Mouse (Mus musculus) brain, embryonic 14.5 days (tissue): ENCODE measurements around the gene Pgghg. TPM values are rescaled to one million over a fixed set of nuclear protein-coding genes. Genes with fewer than 3 reads are reported as not detected.
"Not testable (repeated sequence)": the region's sequence is repeated elsewhere in the genome, so short reads cannot be mapped to it uniquely, and the experiment has no call there.

Source experiments
- DNase-seq: peaks from one replicate; pipeline ENCODE4 v3.0.0-alpha.2; 2011; ENCODE audit warnings: low read depth
- CTCF ChIP-seq: fragments of 200-500 bp; IDR thresholded peaks from 2 replicates; pipeline ENCODE4 v1.5.1; 2012; ENCODE audit warnings: inconsistent platforms, mild to moderate bottlenecking, moderate library complexity, borderline replicate concordance; ENCODE audit not compliant: insufficient read depth, insufficient read length; ENCODE audit errors: extremely low read depth
- POLR2A ChIP-seq: fragments of 200-500 bp; IDR thresholded peaks from 2 replicates; pipeline ENCODE4 v1.6.1; 2012; ENCODE audit warnings: mild to moderate bottlenecking, inconsistent platforms, borderline replicate concordance; ENCODE audit not compliant: poor library complexity, insufficient read depth, insufficient read length, severe bottlenecking; ENCODE audit errors: extremely low read depth
- polyA plus RNA-seq: library from polyadenylated mRNA; depleted of rRNA; stranded (reverse); fragments of >200 nt; gene quantifications from 2 replicates; pipeline ENCODE4 v1.2.3, GENCODE M21; 2012

The Pgghg gene
- polyA plus RNA-seq, 1 experiment, result 13.2 TPM

DNA sequence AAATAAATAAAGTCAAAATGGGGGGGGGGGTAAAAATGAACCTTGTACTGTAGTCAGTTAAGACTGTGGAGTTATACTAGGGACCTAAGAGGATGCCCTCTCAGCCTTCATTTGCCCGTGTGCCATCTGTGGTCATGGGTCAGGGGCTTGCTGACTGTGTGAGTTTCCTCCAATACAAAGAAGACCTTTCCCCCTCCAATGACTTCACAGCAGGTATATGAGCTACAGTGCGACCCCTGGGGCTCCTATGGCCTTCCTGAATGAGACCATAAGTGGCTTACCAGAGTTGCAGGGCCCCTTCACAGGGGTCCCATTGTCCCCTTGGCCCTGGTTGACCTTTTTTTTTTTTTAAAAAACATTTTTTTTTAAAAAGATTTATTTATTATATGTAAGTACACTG lies 20.2 kb downstream of the Pgghg start:
- no peak for TF ChIP-seq CTCF
- no peak for TF ChIP-seq POLR2A

GRCm38 (mm10) chr7:140962733-140963132 lies 21.5 kb downstream of the Pgghg start:
- no peak for TF ChIP-seq POLR2A
- no peak for TF ChIP-seq CTCF
- no peak for DNase-seq

More for the DNA sequence above, 20.2 kb downstream of the Pgghg start:
- no peak for DNase-seq

- no peak for DNase-seq
- no peak for TF ChIP-seq CTCF
- no peak for TF ChIP-seq POLR2A
Measured at GRCm38 (mm10) chr7:140966921-140967320, 25.7 kb downstream of the Pgghg start, which contains the start of gene Ifitm1. Ifitm1 (plus strand) TSS chr7:140967221.

DNA sequence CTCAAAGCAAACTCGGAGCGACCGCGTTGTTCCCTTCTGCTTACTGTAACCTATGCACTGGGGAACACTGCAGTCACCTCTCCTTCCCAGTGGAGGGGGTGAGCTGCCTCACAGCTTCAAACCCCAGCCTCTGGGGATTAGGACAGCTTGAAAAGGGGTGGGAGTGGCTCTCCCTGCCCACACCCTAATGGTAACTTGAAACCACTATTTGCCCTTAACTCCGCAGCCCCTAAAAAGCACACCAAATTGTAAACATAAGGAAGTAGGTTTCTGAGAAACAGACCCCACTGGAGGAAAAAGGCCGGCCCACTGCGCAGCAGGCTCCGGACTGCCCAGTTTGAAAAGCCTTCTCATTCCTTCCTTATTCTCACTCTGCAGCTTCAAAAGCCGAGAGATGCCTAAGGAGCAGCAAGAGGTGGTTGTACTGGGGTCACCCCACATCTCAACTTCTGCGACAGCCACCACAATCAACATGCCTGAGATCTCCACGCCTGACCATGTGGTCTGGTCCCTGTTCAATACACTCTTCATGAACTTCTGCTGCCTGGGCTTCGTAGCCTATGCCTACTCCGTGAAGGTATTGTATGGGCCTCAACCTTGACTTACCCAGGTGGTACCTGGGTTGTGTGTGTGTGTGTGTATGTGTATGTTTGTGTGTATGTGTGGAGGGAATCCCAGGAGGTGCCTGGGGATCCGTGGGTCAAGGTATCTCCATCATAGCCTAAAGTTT lies 26.8 kb downstream of the Pgghg start:
- peak; percentile 22 for DNase-seq
- TF ChIP-seq POLR2A, result no peak
- TF ChIP-seq CTCF, result no peak

DNA sequence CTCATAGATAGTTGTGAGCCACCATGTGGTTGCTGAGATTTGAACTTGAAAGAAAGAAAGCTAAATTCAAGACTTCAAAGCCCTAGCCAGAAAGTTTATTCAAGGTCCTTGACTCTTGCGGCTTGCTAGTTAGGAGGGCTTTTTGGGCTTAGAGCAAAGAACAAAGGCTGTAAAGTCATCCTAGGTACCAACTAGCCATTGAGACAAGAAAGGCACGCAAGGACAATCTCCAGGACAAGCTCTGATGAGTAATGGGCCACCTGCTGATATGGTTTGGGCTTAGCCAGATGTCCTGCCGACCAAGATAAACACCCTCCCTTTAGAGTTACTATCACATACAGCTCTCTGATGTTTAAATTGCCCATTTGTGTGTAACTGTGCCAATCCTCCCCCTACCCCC lies 27.5 kb downstream of the Pgghg start:
- not testable (repeated sequence) for DNase-seq

GRCm38 (mm10) chr7:140970931-140971330 lies 29.7 kb downstream of the Pgghg start:
- DNase-seq, result peak; percentile 14
- no peak for TF ChIP-seq CTCF
- no peak for TF ChIP-seq POLR2A

- no peak for TF ChIP-seq POLR2A
- TF ChIP-seq CTCF, result no peak
- DNase-seq, result no peak
Measured at GRCm38 (mm10) chr7:140971479-140972171, 30.4 kb downstream of the Pgghg start.

DNA sequence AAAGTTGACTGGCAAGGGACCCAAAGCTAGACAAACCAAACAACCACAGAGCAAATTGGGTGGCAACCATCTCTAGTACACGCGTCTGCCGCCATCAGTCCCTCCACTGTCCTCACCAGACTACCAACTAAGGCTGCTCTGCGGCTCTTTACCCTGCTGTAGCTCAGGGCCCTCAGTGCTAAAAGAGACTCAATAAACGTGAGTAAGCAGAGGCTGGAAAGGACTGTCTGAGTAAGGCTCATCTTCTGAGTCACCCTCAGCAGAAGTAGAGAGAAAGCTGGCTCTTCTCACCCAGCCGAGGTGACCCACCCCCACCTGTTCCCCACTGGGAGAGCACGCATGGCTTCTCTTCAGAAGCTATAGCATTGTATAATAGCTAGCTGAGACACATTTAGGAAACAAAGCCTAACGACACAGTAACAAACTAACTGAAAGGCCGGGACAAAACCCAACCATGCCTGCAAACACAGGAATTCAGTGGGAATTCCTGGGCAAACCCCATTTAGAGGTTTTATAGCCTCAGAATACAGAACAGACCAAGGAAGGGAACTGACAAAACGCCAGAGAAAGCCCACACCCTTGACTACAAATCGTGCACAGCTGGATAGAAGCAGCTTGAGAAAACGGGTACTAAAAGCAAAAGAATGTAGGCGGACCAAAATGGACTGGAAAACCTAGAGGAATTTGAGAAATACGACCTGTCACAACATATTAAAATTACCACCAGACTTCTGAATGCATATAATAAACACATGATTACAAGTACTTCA lies 32.4 kb downstream of the Pgghg start:
- no peak for DNase-seq
- TF ChIP-seq CTCF (no peak), POLR2A (no peak)

DNA sequence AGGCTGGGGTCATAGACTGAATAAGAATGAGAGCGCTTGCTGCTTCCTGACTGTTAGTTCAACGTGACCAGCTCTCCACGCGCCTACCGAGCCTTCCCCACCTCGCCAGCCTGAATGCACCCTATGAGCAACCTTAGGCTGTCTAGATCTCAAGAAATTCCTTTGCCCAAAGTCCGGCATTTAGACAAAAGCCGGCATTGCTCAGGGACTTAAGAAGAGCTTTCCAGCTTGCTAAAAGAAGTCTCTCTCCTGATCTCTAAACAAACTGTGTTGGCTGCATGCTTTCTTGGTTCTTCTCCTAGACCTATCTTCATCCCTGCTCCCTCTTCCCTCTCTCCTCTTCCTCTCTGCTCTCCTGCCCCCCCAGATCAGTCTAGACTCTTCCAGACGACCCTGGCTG lies 33.7 kb downstream of the Pgghg start:
- no peak for DNase-seq
- no peak for TF ChIP-seq POLR2A
- TF ChIP-seq CTCF, result no peak

GRCm38 (mm10) chr7:140975465-140975864 lies 34.3 kb downstream of the Pgghg start:
- no peak for TF ChIP-seq POLR2A
- no peak for TF ChIP-seq CTCF

DNA sequence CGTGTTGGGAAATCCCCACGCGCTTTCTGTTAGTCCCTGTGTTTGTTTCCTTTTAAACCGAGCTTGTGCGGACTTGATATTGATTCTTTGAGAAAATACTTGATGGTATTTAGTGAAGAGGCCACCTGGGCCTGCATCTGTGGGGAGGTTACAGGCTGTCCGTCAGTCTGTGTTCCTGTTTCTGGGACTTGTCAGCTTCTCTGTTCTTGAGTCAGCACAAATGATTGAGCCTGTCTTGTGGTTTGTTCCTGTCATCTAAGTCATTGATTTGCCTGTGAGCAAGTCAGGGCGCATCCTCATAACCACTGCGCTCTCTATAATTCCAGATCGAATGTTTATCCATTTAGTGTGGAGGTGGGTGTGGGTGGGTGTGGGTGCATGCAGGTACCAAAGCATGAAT lies 35.5 kb downstream of the Pgghg start:
- DNase-seq, result not testable (repeated sequence)

More at GRCm38 (mm10) chr7:140975465-140975864, 34.3 kb downstream of the Pgghg start:
- DNase-seq, result no peak

DNA sequence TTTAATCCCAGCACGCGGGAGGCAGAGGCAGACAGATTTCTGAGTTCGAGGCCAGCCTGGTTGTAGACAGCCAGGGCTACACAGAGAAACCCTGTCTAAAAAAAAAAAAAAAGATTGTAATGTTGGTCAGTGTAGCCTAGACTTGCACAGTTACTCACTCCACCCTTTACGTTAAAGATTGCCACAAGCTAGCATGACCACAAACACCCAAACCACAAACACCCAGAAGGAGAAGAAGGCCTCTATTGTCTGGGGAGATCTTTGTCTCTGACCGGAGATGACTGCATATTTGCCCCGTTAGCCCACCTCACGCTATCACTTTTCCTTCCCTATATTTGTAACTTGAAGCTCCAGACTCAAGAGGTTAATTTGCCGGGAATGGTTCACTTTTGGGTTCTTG lies 40.5 kb downstream of the Pgghg start:
- no peak for DNase-seq
- no peak for TF ChIP-seq POLR2A
- TF ChIP-seq CTCF, result no peak
